Mouse (Mus musculus) hindbrain, embryonic 11.5 days (tissue): ENCODE data around the gene Nubpl. TPM values are rescaled to one million over a fixed set of nuclear protein-coding genes. Genes with fewer than 3 reads are reported as not detected.

Source experiments
- ATAC-seq: fragments of 200-750 bp; cut with Nextera tagmentation; 2 replicates; pipeline ENCODE4 v1.8.0; 2017; ENCODE audit warnings: mild to moderate bottlenecking, moderate TSS enrichment, moderate library complexity; ENCODE audit not compliant: low FRiP score
- DNase-seq: peaks from one replicate; pipeline ENCODE4 v3.0.0-alpha.2; 2015; ENCODE audit warnings: low spot score
- H3K27ac ChIP-seq: fragments of 300-500 bp; sonication (generic); 2 replicates; pipeline ENCODE4 v1.5.1; 2014; ENCODE audit warnings: mild to moderate bottlenecking, low read depth, low read length
- H3K27me3 ChIP-seq: fragments of 300-500 bp; sonication (generic); 2 replicates; pipeline ENCODE4 v1.6.1; 2014; ENCODE audit warnings: mild to moderate bottlenecking, low read length, moderate library complexity, mixed read lengths; ENCODE audit not compliant: control insufficient read depth, insufficient read depth
- H3K36me3 ChIP-seq: fragments of 300-500 bp; sonication (generic); 2 replicates; pipeline ENCODE4 v1.6.1; 2014; ENCODE audit warnings: mild to moderate bottlenecking, low read length, moderate library complexity, mixed read lengths; ENCODE audit not compliant: control insufficient read depth, insufficient read depth
- H3K4me1 ChIP-seq: fragments of 300-500 bp; sonication (generic); replicated peaks from 2 replicates; pipeline ENCODE4 v1.6.1; 2014; ENCODE audit warnings: low read length, mixed read lengths; ENCODE audit not compliant: control insufficient read depth, insufficient read depth
- H3K4me2 ChIP-seq: fragments of 300-500 bp; sonication (generic); replicated peaks from 2 replicates; pipeline ENCODE4 v1.6.1; 2014; ENCODE audit warnings: mild to moderate bottlenecking, low read depth, low read length
- H3K4me3 ChIP-seq: fragments of 300-500 bp; sonication (generic); 2 replicates; pipeline ENCODE4 v1.5.1; 2014; ENCODE audit warnings: low read depth, low read length
- H3K9ac ChIP-seq: fragments of 300-500 bp; sonication (generic); 2 replicates; pipeline ENCODE4 v1.6.1; 2014; ENCODE audit warnings: low read depth, low read length
- H3K9me3 ChIP-seq: fragments of 300-500 bp; sonication (generic); 2 replicates; pipeline ENCODE4 v1.6.1; 2016; ENCODE audit warnings: low read length; ENCODE audit not compliant: control insufficient read depth
- WGBS: fragments of 180-500 bp; shearing (Covaris S2); extraction: QIAGEN DNeasy Blood & Tissue Kit; methylation state at CpG from one replicate; pipeline ENCODE4 v1.1.7; 2014; 5-methylcytosine and 5-hydroxymethylcytosine counted together
- polyA plus RNA-seq: library from polyadenylated mRNA; unstranded; fragments of >200 nt; fragmentation: Nextera tagmentation; extraction: Ambion mirVana; gene quantifications from 2 replicates; pipeline ENCODE4 v1.2.1, GENCODE M21; 2014

Gene Nubpl
- polyA plus RNA-seq, 1 experiment from 2014 or later = 11.4 TPM

GRCm38 (mm10) chr12:52268131-52268530 is 170.6 kb downstream of the Nubpl start:
- no peak overlapping the region for H3K27ac ChIP-seq
- no peak for ATAC-seq
- no peak overlapping the region for H3K4me3 ChIP-seq
- H3K36me3 ChIP-seq = no peaks in the 10 kb centered on the region
- no peaks in the 10 kb centered on the region for H3K27me3 ChIP-seq
- H3K4me1 ChIP-seq = no peaks in the 10 kb centered on the region
- 81% methylated on average over 2 of the region's 2 CpGs for WGBS
- H3K9me3 ChIP-seq = no peaks in the 10 kb centered on the region
- DNase-seq = no peak
- H3K4me2 ChIP-seq = no peak overlapping the region
- no peak overlapping the region for H3K9ac ChIP-seq

- WGBS = 84% methylated on average over 1 of the region's 1 CpGs
- no peak for ATAC-seq
Measured at GRCm38 (mm10) chr12:52272828-52273227, 175.3 kb downstream of the Nubpl start.

GRCm38 (mm10) chr12:52276320-52276719 is 178.8 kb downstream of the Nubpl start:
- Histone ChIP-seq H3K4me2 (no peak overlapping the region), H3K9ac (no peak overlapping the region), H3K4me3 (no peak overlapping the region), H3K9me3 (no peaks in the 10 kb centered on the region), H3K4me1 (no peaks in the 10 kb centered on the region), H3K27ac (no peak overlapping the region), H3K27me3 (no peaks in the 10 kb centered on the region), H3K36me3 (no peaks in the 10 kb centered on the region)
- WGBS = 30% methylated on average over 1 of the region's 1 CpGs
- no peak for ATAC-seq
- DNase-seq = no peak

More at GRCm38 (mm10) chr12:52272828-52273227, 175.3 kb downstream of the Nubpl start:
- no peak for DNase-seq
- Histone ChIP-seq H3K9ac (no peak overlapping the region), H3K4me1 (no peaks in the 10 kb centered on the region), H3K27ac (no peak overlapping the region), H3K27me3 (no peaks in the 10 kb centered on the region), H3K9me3 (no peaks in the 10 kb centered on the region), H3K36me3 (no peaks in the 10 kb centered on the region), H3K4me3 (no peak overlapping the region), H3K4me2 (no peak overlapping the region)

- no peak for DNase-seq
- WGBS = 85% methylated on average over 1 of the region's 1 CpGs
- Histone ChIP-seq H3K36me3 (no peaks in the 10 kb centered on the region), H3K4me3 (no peak overlapping the region), H3K4me2 (no peak overlapping the region), H3K27me3 (no peaks in the 10 kb centered on the region), H3K27ac (no peak overlapping the region), H3K4me1 (no peaks in the 10 kb centered on the region), H3K9ac (no peak overlapping the region), H3K9me3 (no peaks in the 10 kb centered on the region)
- ATAC-seq = no peak
Measured at GRCm38 (mm10) chr12:52281232-52281631, 183.7 kb downstream of the Nubpl start.

- Histone ChIP-seq H3K9me3 (no peaks in the 10 kb centered on the region), H3K36me3 (no peaks in the 10 kb centered on the region), H3K4me2 (no peak overlapping the region), H3K4me3 (no peak overlapping the region), H3K9ac (no peak overlapping the region), H3K27ac (no peak overlapping the region), H3K27me3 (no peaks in the 10 kb centered on the region), H3K4me1 (no peaks in the 10 kb centered on the region)
- DNase-seq = no peak
- ATAC-seq = no peak
Measured at GRCm38 (mm10) chr12:52284471-52284870, 186.9 kb downstream of the Nubpl start.

GRCm38 (mm10) chr12:52286802-52287201 is 189.3 kb downstream of the Nubpl start:
- Histone ChIP-seq H3K9ac (no peak overlapping the region), H3K4me1 (no peaks in the 10 kb centered on the region), H3K27me3 (no peaks in the 10 kb centered on the region), H3K27ac (no peak overlapping the region), H3K4me3 (no peak overlapping the region), H3K9me3 (no peaks in the 10 kb centered on the region), H3K4me2 (no peak overlapping the region), H3K36me3 (no peaks in the 10 kb centered on the region)
- WGBS = 80% methylated on average over 3 of the region's 3 CpGs
- no peak for ATAC-seq
- DNase-seq = no peak

GRCm38 (mm10) chr12:52288537-52288936 is 191.0 kb downstream of the Nubpl start:
- Histone ChIP-seq H3K4me3 (no peak overlapping the region), H3K9me3 (no peaks in the 10 kb centered on the region), H3K27me3 (no peaks in the 10 kb centered on the region), H3K9ac (no peak overlapping the region), H3K36me3 (no peaks in the 10 kb centered on the region), H3K4me2 (no peak overlapping the region), H3K4me1 (no peaks in the 10 kb centered on the region), H3K27ac (no peak overlapping the region)
- DNase-seq = no peak
- WGBS = 83% methylated on average over 4 of the region's 4 CpGs
- ATAC-seq = no peak

- DNase-seq (peak; percentile 37), ATAC-seq (peak; percentile 61; the same call in 1 of the 2 replicates)
- Histone ChIP-seq H3K27ac (no peak overlapping the region), H3K9me3 (no peaks in the 10 kb centered on the region), H3K4me3 (no peak overlapping the region), H3K4me1 (no peaks in the 10 kb centered on the region), H3K4me2 (no peak overlapping the region), H3K9ac (no peak overlapping the region), H3K36me3 (no peaks in the 10 kb centered on the region), H3K27me3 (no peaks in the 10 kb centered on the region)
- 65% methylated on average over 11 of the region's 11 CpGs for WGBS
Measured at GRCm38 (mm10) chr12:52288941-52289567, 191.5 kb downstream of the Nubpl start.

GRCm38 (mm10) chr12:52289594-52289993 is 192.1 kb downstream of the Nubpl start:
- ATAC-seq (no peak), DNase-seq (peak; percentile 5)
- Histone ChIP-seq H3K4me2 (no peak overlapping the region), H3K4me3 (no peak overlapping the region), H3K27ac (no peak overlapping the region), H3K9ac (no peak overlapping the region), H3K36me3 (no peaks in the 10 kb centered on the region), H3K27me3 (no peaks in the 10 kb centered on the region), H3K9me3 (no peaks in the 10 kb centered on the region), H3K4me1 (no peaks in the 10 kb centered on the region)
- WGBS = 74% methylated on average over 10 of the region's 10 CpGs
